In genomic region chr2:32514335-32514734, GRCm38 (mm10) we compare ENCODE assay signal across 11 mouse cellular contexts. TPM values are rescaled to one million over a fixed set of nuclear protein-coding genes. Genes with fewer than 3 reads are reported as not detected.
DNase-seq lines count a peak whose midpoint lies in the region; ATAC-seq and TF ChIP-seq lines count a peak whose summit lies in the region.
"Had no signal": no experiment of that assay in that cellular context is flagged by ENCODE, and none has a peak within 500 bp of the region (broad histone marks: within the 10 kb centered on the region; RNA-seq: fewer than 3 reads in every experiment).

No protein-coding gene starts in this region.

- no peak overlapping the region for H3K9ac ChIP-seq in kidney, embryonic 16.5 days (replicated peaks; ENCODE audit: low read length)
- H3K9ac ChIP-seq in hindbrain, embryonic 16.5 days (ENCODE audit: low read depth, low read length): no peak overlapping the region
- H3K9ac ChIP-seq: limb, embryonic 15.5 days had no signal

- no peaks in the 10 kb centered on the region for H3K79me2 ChIP-seq in myocyte (ENCODE audit: control insufficient read depth, insufficient read depth)

- peaks cover 32% of the 10 kb centered on the region for H3K27me3 ChIP-seq in megakaryocyte, embryonic 14.5 days (replicated peaks)
- no peaks in the 10 kb centered on the region for H3K27me3 ChIP-seq in kidney, embryonic 16.5 days (ENCODE audit: insufficient read depth, low read length)
- no peaks in the 10 kb centered on the region for H3K27me3 ChIP-seq in myocyte (ENCODE audit: control insufficient read depth, insufficient read depth, insufficient read length)
- no peaks in the 10 kb centered on the region for H3K27me3 ChIP-seq in hindbrain, embryonic 16.5 days (replicated peaks; ENCODE audit: control insufficient read depth, insufficient read depth, low read length)
- H3K27me3 ChIP-seq: limb, embryonic 15.5 days had no signal

- peaks cover 35% of the 10 kb centered on the region for H3K4me1 ChIP-seq in megakaryocyte, embryonic 14.5 days
- peaks cover 2% of the 10 kb centered on the region; the same call in 1 of the 2 replicates for H3K4me1 ChIP-seq in kidney, embryonic 16.5 days (ENCODE audit: insufficient read depth, low read length)
- H3K4me1 ChIP-seq in hindbrain, embryonic 16.5 days (ENCODE audit: control insufficient read depth, insufficient read depth, low read depth, low read length): no peaks in the 10 kb centered on the region

- ATAC-seq in megakaryocyte, adult 5-6 weeks (ENCODE audit: poor library complexity, severe bottlenecking): no peak
- peak; percentile 88 for ATAC-seq in common myeloid progenitor, adult 5-6 weeks (replicated peaks; ENCODE audit: low read depth, poor library complexity, severe bottlenecking)
- ATAC-seq in kidney, embryonic 16.5 days (ENCODE audit: low FRiP score, low TSS enrichment): peak; percentile 75
- ATAC-seq in hindbrain, embryonic 16.5 days: no peak
- ATAC-seq: forebrain, embryonic 14.5 days had no signal

- no peak for DNase-seq in frontal cortex, postnatal 10 days (ENCODE audit: low spot score in 2 of 2)
- DNase-seq in cerebellum, postnatal 4 days (ENCODE audit: low spot score in 2 of 2): no peak
- DNase-seq: right cerebral cortex, postnatal 4 days had no signal

- H3K36me3 ChIP-seq in megakaryocyte, embryonic 14.5 days (replicated peaks; ENCODE audit: low read length): no peaks in the 10 kb centered on the region
- H3K36me3 ChIP-seq in kidney, embryonic 16.5 days (ENCODE audit: insufficient read depth, low read length): no peaks in the 10 kb centered on the region
- no peaks in the 10 kb centered on the region for H3K36me3 ChIP-seq in myocyte (ENCODE audit: control insufficient read depth, insufficient read depth)
- H3K36me3 ChIP-seq in hindbrain, embryonic 16.5 days (ENCODE audit: control insufficient read depth, insufficient read depth, low read length): no peaks in the 10 kb centered on the region
- H3K36me3 ChIP-seq: limb, embryonic 15.5 days had no signal

- H3K9me3 ChIP-seq in megakaryocyte, embryonic 14.5 days: peaks cover 8% of the 10 kb centered on the region
- no peaks in the 10 kb centered on the region for H3K9me3 ChIP-seq in kidney, embryonic 16.5 days (ENCODE audit: low read length)
- no peaks in the 10 kb centered on the region for H3K9me3 ChIP-seq in hindbrain, embryonic 16.5 days (ENCODE audit: control insufficient read depth, low read length)
- H3K9me3 ChIP-seq: limb, embryonic 15.5 days had no signal

- no peak overlapping the region for H3K4me2 ChIP-seq in kidney, embryonic 16.5 days (replicated peaks; ENCODE audit: low read depth, low read length)
- H3K4me2 ChIP-seq in myocyte (ENCODE audit: low read depth): peak overlapping the region; percentile 21
- no peak overlapping the region for H3K4me2 ChIP-seq in hindbrain, embryonic 16.5 days (ENCODE audit: low read length)
- H3K4me2 ChIP-seq: limb, embryonic 15.5 days had no signal

- H3ac ChIP-seq in myocyte (ENCODE audit: control insufficient read depth, insufficient read length): no peak overlapping the region

- WGBS in kidney, embryonic 16.5 days: 11% methylated on average over 6 of the region's 6 CpGs
- 66% methylated on average over 6 of the region's 6 CpGs for WGBS in hindbrain, embryonic 16.5 days

- H3K27ac ChIP-seq in kidney, embryonic 16.5 days (ENCODE audit: low read length): peak overlapping the region; percentile 65
- H3K27ac ChIP-seq in hindbrain, embryonic 16.5 days (ENCODE audit: low read depth, low read length): no peak overlapping the region
- H3K27ac ChIP-seq: limb, embryonic 15.5 days had no signal

- TF ChIP-seq POLR2A in myocyte (IDR thresholded peaks at IDR 0.05; ENCODE audit: insufficient read length, low read depth): no peak

- H3K4me3 ChIP-seq in megakaryocyte, embryonic 14.5 days (replicated peaks): peak overlapping the region; percentile 62
- no peak overlapping the region for H3K4me3 ChIP-seq in kidney, embryonic 16.5 days (ENCODE audit: low read length)
- no peak overlapping the region for H3K4me3 ChIP-seq in myocyte
- H3K4me3 ChIP-seq in hindbrain, embryonic 16.5 days (ENCODE audit: low read length): no peak overlapping the region
- H3K4me3 ChIP-seq: limb, embryonic 15.5 days had no signal

TF ChIP-seq in myocyte, 11 proteins besides CTCF, POLR2A, EP300 and RAD21:
- no peak for TF ChIP-seq TCF12 (IDR thresholded peaks at IDR 0.05; ENCODE audit: insufficient read depth, poor library complexity, severe bottlenecking)
- TF ChIP-seq TCF3 (IDR thresholded peaks at IDR 0.05; ENCODE audit: insufficient read length, low read depth): no peak
- TF ChIP-seq REST (IDR thresholded peaks at IDR 0.05; ENCODE audit: insufficient read depth, insufficient read length): no peak
- TF ChIP-seq SRF (IDR thresholded peaks at IDR 0.05; ENCODE audit: control insufficient read depth, insufficient read length, low read depth): no peak
- TF ChIP-seq CEBPB (IDR thresholded peaks at IDR 0.05; ENCODE audit: insufficient read depth, poor library complexity, severe bottlenecking): no peak
- TF ChIP-seq MYOG (IDR thresholded peaks at IDR 0.05; ENCODE audit: control insufficient read depth in 1 of 3, insufficient read depth in 1 of 3, insufficient read length in 2 of 3, low read depth in 2 of 3): no peak
- TF ChIP-seq MAX (IDR thresholded peaks at IDR 0.05; ENCODE audit: low read depth): no peak
- no peak for TF ChIP-seq MYOD1 (IDR thresholded peaks at IDR 0.05; ENCODE audit: control insufficient read depth in 1 of 3, insufficient read length in 2 of 3, low read depth in 2 of 3)
- TF ChIP-seq POLR2AphosphoS2 (IDR thresholded peaks at IDR 0.05; ENCODE audit: insufficient read length, low read depth): no peak
- no peak for TF ChIP-seq E2F4 (IDR thresholded peaks at IDR 0.05; ENCODE audit: insufficient read depth)
TF ChIP-seq in myocyte: peak in this region for 0.

RNA-seq across cellular contexts. Expression of gene Fam102a, which starts 20.8 kb away (rescaled TPM):
- 0.64 and 1.8 TPM in 2 replicates for polyA plus RNA-seq in megakaryocyte, embryonic 14.5 days (2012; ENCODE audit: insufficient read depth, low replicate concordance)
- 6.5 and 6.6 TPM in 2 replicates for total RNA-seq in megakaryocyte, adult 5-6 weeks (2015)
- total RNA-seq in megakaryocyte, adult 5-6 weeks (2017): 4.6 and 4.8 TPM in 2 replicates
- 3.6 and 3.9 TPM in 2 replicates for total RNA-seq in common myeloid progenitor, adult 5-6 weeks (2017)
- 13.3 and 15.0 TPM in 2 replicates for polyA plus RNA-seq in kidney, embryonic 16.5 days (2015; fragmentation: Nextera tagmentation; extraction: Ambion mirVana)
- 1.7 TPM for polyA plus RNA-seq in myocyte (2012; fragmentation: generic; extraction: Trizol)
- polyA plus RNA-seq in hindbrain, embryonic 16.5 days (2015; fragmentation: Nextera tagmentation; extraction: Ambion mirVana): 7.3 and 7.9 TPM in 2 replicates

RNA-seq across cellular contexts. Expression of gene Dpm2, which starts 56.3 kb away (rescaled TPM):
- polyA plus RNA-seq in megakaryocyte, embryonic 14.5 days (2012; ENCODE audit: insufficient read depth, low replicate concordance): 2.8 and 10.0 TPM in 2 replicates
- 82.8 and 91.7 TPM in 2 replicates for total RNA-seq in megakaryocyte, adult 5-6 weeks (2015)
- 32.0 and 35.3 TPM in 2 replicates for total RNA-seq in megakaryocyte, adult 5-6 weeks (2017)
- total RNA-seq in common myeloid progenitor, adult 5-6 weeks (2017): 37.1 and 40.5 TPM in 2 replicates
- polyA plus RNA-seq in kidney, embryonic 16.5 days (2015; fragmentation: Nextera tagmentation; extraction: Ambion mirVana): 106 and 108 TPM in 2 replicates
- 47.5 TPM for polyA plus RNA-seq in myocyte (2012; fragmentation: generic; extraction: Trizol)
- polyA plus RNA-seq in hindbrain, embryonic 16.5 days (2015; fragmentation: Nextera tagmentation; extraction: Ambion mirVana): 142 and 150 TPM in 2 replicates

Comparison
In these comparisons a context has a peak if more than half of its experiments do, and no peak if none do; other contexts are left out.
1. ATAC-seq: peak in common myeloid progenitor, adult 5-6 weeks (single experiment) and kidney, embryonic 16.5 days (single experiment); none in megakaryocyte, adult 5-6 weeks (single experiment) and hindbrain, embryonic 16.5 days (single experiment).